31 mouse cellular contexts compared by ENCODE assay signal in the genomic region with DNA sequence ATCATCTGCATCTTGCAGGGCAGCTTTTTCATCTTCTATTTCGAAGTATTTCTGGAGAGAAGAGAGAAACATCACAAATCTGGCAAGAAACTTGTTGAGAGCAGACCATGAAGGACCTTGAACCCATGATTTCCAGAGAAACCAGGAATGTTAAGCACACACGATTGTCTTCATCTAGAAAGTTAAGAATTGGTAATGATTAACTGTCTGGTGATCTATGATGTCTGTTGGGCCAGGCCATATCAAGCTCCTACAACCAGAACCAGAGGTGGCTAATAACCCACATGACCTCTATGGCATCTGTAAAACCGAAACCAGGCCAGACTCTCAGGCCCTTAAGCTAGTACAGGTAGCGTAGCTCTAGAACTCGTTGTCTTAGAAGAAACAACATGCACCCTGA. TPM values are rescaled to one million over a fixed set of nuclear protein-coding genes. Genes with fewer than 3 reads are reported as not detected.
DNase-seq lines count a peak whose midpoint lies in the region; ATAC-seq and TF ChIP-seq lines count a peak whose summit lies in the region.
"Had no signal": no experiment of that assay in that cellular context is flagged by ENCODE, and none has a peak within 500 bp of the region (broad histone marks: within the 10 kb centered on the region; RNA-seq: fewer than 3 reads in every experiment).

No protein-coding gene starts in this region.

- no peak for TF ChIP-seq POLR2A in heart, adult 2 months (IDR thresholded peaks at IDR 0.05; ENCODE audit: insufficient read depth, low read depth, low read length)

- H3K9me3 ChIP-seq in kidney, embryonic 14.5 days (ENCODE audit: control insufficient read depth, low read length), result no peaks in the 10 kb centered on the region
- H3K9me3 ChIP-seq: embryonic facial prominence, embryonic 10.5 days; embryonic facial prominence, embryonic 13.5 days; forebrain, embryonic 12.5 days; forebrain, embryonic 15.5 days; hindbrain, embryonic 12.5 days had no signal

- no peak for TF ChIP-seq EP300 in heart, adult 2 months (IDR thresholded peaks at IDR 0.05; ENCODE audit: insufficient read depth, low read depth, low read length)

- H3K4me2 ChIP-seq in kidney, embryonic 14.5 days (replicated peaks; ENCODE audit: low read depth, low read length), result no peak overlapping the region
- H3K4me2 ChIP-seq: embryonic facial prominence, embryonic 13.5 days; forebrain, embryonic 12.5 days; forebrain, embryonic 15.5 days; heart, embryonic 11.5 days; hindbrain, embryonic 12.5 days had no signal

- H3K27ac ChIP-seq in heart, adult 2 months, result no peak overlapping the region
- H3K27ac ChIP-seq in kidney, embryonic 14.5 days (ENCODE audit: low read depth, low read length), result no peak overlapping the region
- H3K27ac ChIP-seq: embryonic facial prominence, embryonic 10.5 days; embryonic facial prominence, embryonic 13.5 days; forebrain, embryonic 12.5 days; forebrain, embryonic 15.5 days; hindbrain, embryonic 12.5 days had no signal

- DNase-seq in heart, adult 11 months, result peak; percentile 22
- DNase-seq in heart, adult 2 months, result no peak
- DNase-seq in kidney, adult 18-20 months, result peak; percentile 5
- no peak for DNase-seq in kidney, postnatal 4 days
- DNase-seq in kidney, adult 9 months, result peak; percentile 72
- peak; percentile 5 to 28 for DNase-seq in kidney, postnatal 36 days
- DNase-seq in thymus, postnatal 36 days, result no peak
- DNase-seq: adrenal gland, adult 8-10 months; adrenal gland, postnatal 25 days; cerebellum, adult 11-12 months; cerebellum, adult 8-10 months; cerebellum, postnatal 10 days; cerebellum, postnatal 36 days; embryo, embryonic 11 days; gastrocnemius, postnatal 25 days had no signal

- ATAC-seq in kidney, embryonic 14.5 days (ENCODE audit: low FRiP score, low TSS enrichment), result no peak
- ATAC-seq: activated CD4-positive, CD25-positive, alpha-beta regulatory T cell, adult 4 months; forebrain, embryonic 15.5 days had no signal

- no peak overlapping the region for H3K9ac ChIP-seq in heart, adult 2 months (ENCODE audit: low read depth, low read length)
- H3K9ac ChIP-seq in kidney, embryonic 14.5 days (ENCODE audit: low read depth, low read length), result no peak overlapping the region
- H3K9ac ChIP-seq: embryonic facial prominence, embryonic 13.5 days; forebrain, embryonic 12.5 days; forebrain, embryonic 15.5 days; hindbrain, embryonic 12.5 days had no signal

- no peak overlapping the region for H3K4me3 ChIP-seq in heart, adult 2 months
- H3K4me3 ChIP-seq in kidney, embryonic 14.5 days (ENCODE audit: low read length), result no peak overlapping the region
- H3K4me3 ChIP-seq: embryonic facial prominence, embryonic 10.5 days; embryonic facial prominence, embryonic 13.5 days; erythroblast, embryonic 14.5 days; forebrain, embryonic 12.5 days; forebrain, embryonic 15.5 days; hindbrain, embryonic 12.5 days had no signal

- no peaks in the 10 kb centered on the region for H3K36me3 ChIP-seq in heart, adult 2 months (ENCODE audit: control insufficient read depth, insufficient read depth, low read length)
- H3K36me3 ChIP-seq in kidney, embryonic 14.5 days (ENCODE audit: control insufficient read depth, insufficient read depth, low read length), result no peaks in the 10 kb centered on the region
- H3K36me3 ChIP-seq: embryonic facial prominence, embryonic 10.5 days; embryonic facial prominence, embryonic 13.5 days; forebrain, embryonic 12.5 days; forebrain, embryonic 15.5 days; hindbrain, embryonic 12.5 days had no signal

- H3K79me2 ChIP-seq in heart, adult 2 months (replicated peaks; ENCODE audit: control insufficient read depth, insufficient read depth, low read length), result no peaks in the 10 kb centered on the region

- intact Hi-C loops in heart, adult 2 months (cut with DNase I), result loop anchor here (10.0 kb wide), 1 partner anchor 391 kb away; no protein-coding TSS in a partner anchor

- H3K4me1 ChIP-seq in heart, adult 2 months (ENCODE audit: control insufficient read depth, insufficient read depth, low read length), result no peaks in the 10 kb centered on the region
- H3K4me1 ChIP-seq in kidney, embryonic 14.5 days (ENCODE audit: control insufficient read depth, insufficient read depth, low read length), result no peaks in the 10 kb centered on the region
- H3K4me1 ChIP-seq: embryonic facial prominence, embryonic 10.5 days; embryonic facial prominence, embryonic 13.5 days; forebrain, embryonic 12.5 days had no signal

- peaks cover 1% of the 10 kb centered on the region; the same call in 1 of the 2 replicates for H3K27me3 ChIP-seq in heart, adult 2 months (ENCODE audit: control insufficient read depth, insufficient read depth, low read length)
- H3K27me3 ChIP-seq in kidney, embryonic 14.5 days (ENCODE audit: control insufficient read depth, insufficient read depth, low read length), result no peaks in the 10 kb centered on the region

- WGBS in heart, adult 2 months, result 74% methylated on average over 5 of the region's 5 CpGs
- 71% methylated on average over 5 of the region's 5 CpGs for WGBS in kidney, embryonic 14.5 days

- no peak for TF ChIP-seq CTCF in heart, adult 2 months (IDR thresholded peaks at IDR 0.05)

RNA-seq across cellular contexts. Expression of gene 4921504E06Rik, which starts 29.6 kb away (rescaled TPM):
- not detected for total RNA-seq in heart, adult 2 months (2021)
- not detected in 2 replicates for polyA plus RNA-seq in heart, adult 2 months (2012; rRNA removed)
- not detected in 2 replicates for polyA plus RNA-seq in kidney, embryonic 14.5 days (2014; fragmentation: Nextera tagmentation; extraction: Ambion mirVana)
- total RNA-seq: adrenal gland, adult 8-10 months; adrenal gland, postnatal 25 days; ES-E14; gastrocnemius, adult 8-10 months; gastrocnemius, postnatal 25 days; heart, adult 8-10 months; heart, postnatal 25 days; hematopoietic stem cell, adult 5-6 weeks had no signal
- polyA plus RNA-seq: activated CD4-positive, CD25-positive, alpha-beta regulatory T cell, adult 4 months; embryonic facial prominence, embryonic 10.5 days; embryonic facial prominence, embryonic 13.5 days; erythroblast, embryonic 14.5 days; forebrain, embryonic 12.5 days; forebrain, embryonic 15.5 days; gonadal fat pad, adult 2 months; heart, embryonic 11.5 days; heart, postnatal 0 days had no signal

Comparison
In these comparisons a context has a peak if more than half of its experiments do, and no peak if none do; other contexts are left out.
1. DNase-seq: peak in heart, adult 11 months (single experiment), kidney, adult 18-20 months (single experiment), kidney, adult 9 months (single experiment) and kidney, postnatal 36 days (2 of 2); none in heart, adult 2 months (0 of 2), kidney, postnatal 4 days (0 of 2) and thymus, postnatal 36 days (0 of 2).